Mouse (Mus musculus) C2C12 (cell line): ENCODE data around the gene Pus7l.

ENCODE experiments used
- CTCF ChIP-seq: IDR thresholded peaks from one replicate; pipeline ENCODE4 v1.5.1; 2011; ENCODE audit not compliant: control insufficient read depth, insufficient read depth, insufficient read length
- MAX ChIP-seq: IDR thresholded peaks from one replicate; pipeline ENCODE4 v1.6.1; 2011; ENCODE audit warnings: mild to moderate bottlenecking, control low read depth
- MYOG ChIP-seq: IDR thresholded peaks from one replicate; pipeline ENCODE4 v1.6.1; 2011; ENCODE audit not compliant: control insufficient read depth, insufficient read length; ENCODE audit errors: extremely low read depth

- no peak for TF ChIP-seq CTCF
- TF ChIP-seq MYOG = no peak
- no peak for TF ChIP-seq MAX
These were observed 10.2 kb upstream of the Pus7l start for GRCm38 (mm10) chr15:94553536-94553935.
